Mouse (Mus musculus) midbrain, embryonic 10.5 days (tissue): ENCODE measurements around the gene Gm13762. TPM values are rescaled to one million over a fixed set of nuclear protein-coding genes. Genes with fewer than 3 reads are reported as not detected.
"Not testable (repeated sequence)": the region's sequence is repeated elsewhere in the genome, so short reads cannot be mapped to it uniquely, and the experiment has no call there.

Experiments
- DNase-seq: peaks from one replicate; pipeline ENCODE4 v3.0.0-alpha.2; 2017; ENCODE audit warnings: low spot score
- H3K27ac ChIP-seq: fragments of 300-500 bp; sonication (generic); replicated peaks from 2 replicates; pipeline ENCODE4 v1.5.1; 2016; ENCODE audit warnings: mild to moderate bottlenecking
- H3K27me3 ChIP-seq: fragments of 300-500 bp; sonication (generic); 2 replicates; pipeline ENCODE4 v1.6.1; 2016; ENCODE audit warnings: low read depth, mild to moderate bottlenecking; ENCODE audit not compliant: poor library complexity, severe bottlenecking
- H3K36me3 ChIP-seq: fragments of 300-500 bp; sonication (generic); 2 replicates; pipeline ENCODE4 v1.6.1; 2016; ENCODE audit warnings: mild to moderate bottlenecking, moderate library complexity
- H3K4me1 ChIP-seq: fragments of 300-500 bp; sonication (generic); 2 replicates; pipeline ENCODE4 v1.6.1; 2016
- H3K4me3 ChIP-seq: fragments of 300-500 bp; sonication (generic); 2 replicates; pipeline ENCODE4 v1.5.1; 2016; ENCODE audit warnings: mild to moderate bottlenecking, moderate library complexity
- H3K9me3 ChIP-seq: fragments of 300-500 bp; sonication (generic); replicated peaks from 2 replicates; pipeline ENCODE4 v1.6.1; 2016; ENCODE audit warnings: mild to moderate bottlenecking
- WGBS: fragments of 180-500 bp; shearing (Covaris S2); methylation state at CpG from one replicate; pipeline ENCODE4 v1.1.7; 2016; 5-methylcytosine and 5-hydroxymethylcytosine counted together
- polyA plus RNA-seq: library from polyadenylated mRNA; unstranded; fragments of >200 nt; fragmentation: Nextera tagmentation; extraction: Ambion mirVana; gene quantifications from 2 replicates; pipeline ENCODE4 v1.2.1, GENCODE M21; 2016

The Gm13762 gene
- polyA plus RNA-seq, result not detected in 2 replicates

DNA sequence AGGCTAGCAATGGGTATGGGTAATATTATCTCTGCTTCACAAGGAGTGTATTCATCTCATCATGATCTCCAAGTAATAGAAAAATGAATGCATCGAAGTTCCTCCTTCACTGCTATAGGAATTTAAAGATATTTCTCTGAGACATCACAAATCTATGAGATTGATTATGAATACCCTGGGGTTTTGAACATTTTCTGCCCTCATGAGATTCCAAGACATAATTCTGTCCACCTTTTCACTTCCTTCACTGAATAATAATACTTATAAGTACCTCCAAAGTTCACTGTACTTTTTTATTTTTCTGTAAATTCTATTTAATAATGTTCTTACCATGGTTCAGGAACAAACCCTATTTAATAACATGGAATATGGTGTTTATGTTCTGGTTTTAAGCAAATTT is at the start of gene Gm13762:
Gene Gm13762 (minus strand): TSS at position 101 of the 400 bp plus-strand sequence.
- Histone ChIP-seq H3K9me3 (no peaks in the 10 kb centered on the region), H3K36me3 (no peaks in the 10 kb centered on the region), H3K4me1 (no peaks in the 10 kb centered on the region), H3K27ac (no peak within 1 kb of the TSS), H3K27me3 (no peaks in the 10 kb centered on the region), H3K4me3 (no peak within 1 kb of the TSS)
- 88% methylated on average over 1 of the region's 1 CpGs for WGBS
- no peak for DNase-seq

DNA sequence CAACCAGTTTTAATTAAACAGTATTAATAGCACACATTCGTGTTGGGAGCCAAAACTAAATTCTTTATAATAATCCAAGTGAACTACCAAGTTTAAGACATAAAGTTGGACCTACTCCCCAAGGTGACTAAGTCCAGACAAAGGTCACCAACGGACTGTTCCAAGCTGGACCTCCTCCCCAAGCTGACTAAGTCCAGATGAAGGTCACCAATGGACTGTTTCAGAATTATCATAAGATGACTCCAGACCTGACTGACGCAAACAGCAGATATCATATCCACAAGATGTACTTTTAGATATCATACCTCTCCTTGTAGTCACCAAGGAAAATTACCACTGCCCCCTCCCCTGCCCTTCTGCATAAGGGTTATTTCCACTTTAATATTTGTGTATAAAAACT is 41.4 kb upstream of the Gm13762 start:
- not testable (repeated sequence) for H3K27me3 ChIP-seq, H3K4me1 ChIP-seq, H3K27ac ChIP-seq, DNase-seq, H3K36me3 ChIP-seq, H3K4me3 ChIP-seq, H3K9me3 ChIP-seq
- 71% methylated on average over 3 of the region's 3 CpGs for WGBS

- DNase-seq, result no peak
- Histone ChIP-seq H3K27ac (no peak within 1 kb of the TSS), H3K9me3 (no peaks in the 10 kb centered on the region), H3K4me1 (no peaks in the 10 kb centered on the region), H3K4me3 (no peak within 1 kb of the TSS), H3K36me3 (no peaks in the 10 kb centered on the region), H3K27me3 (no peaks in the 10 kb centered on the region)
- 82% methylated on average over 1 of the region's 1 CpGs for WGBS
These were observed 38.2 kb upstream of the Gm13762 start, which contains the start of gene Olfr1216 for GRCm38 (mm10) chr2:89018240-89018639. Gene Olfr1216 (minus strand): TSS chr2:89018340.

- WGBS, result 84% methylated on average over 2 of the region's 2 CpGs
- no peak within 1 kb of the TSS for H3K4me3 ChIP-seq
- H3K4me1 ChIP-seq, result no peaks in the 10 kb centered on the region
- no peak for DNase-seq
- no peaks in the 10 kb centered on the region for H3K27me3 ChIP-seq
- no peak within 1 kb of the TSS for H3K27ac ChIP-seq
- no peaks in the 10 kb centered on the region for H3K9me3 ChIP-seq
- no peaks in the 10 kb centered on the region for H3K36me3 ChIP-seq
These were observed 26.8 kb upstream of the Gm13762 start, which contains the start of gene Olfr1215 for GRCm38 (mm10) chr2:89006873-89007272. Gene Olfr1215 (minus strand): TSS chr2:89006973.

GRCm38 (mm10) chr2:88992553-88992952 is 12.5 kb upstream of the Gm13762 start, which contains the start of gene Olfr1214:
Gene Olfr1214 (minus strand): TSS chr2:88992653.
- no peaks in the 10 kb centered on the region for H3K36me3 ChIP-seq
- WGBS, result 89% methylated on average over 1 of the region's 1 CpGs

GRCm38 (mm10) chr2:88953669-88954068 is 26.4 kb downstream of the Gm13762 start, which contains the start of gene Olfr1212:
Gene Olfr1212 (plus strand): TSS chr2:88953969.
- Histone ChIP-seq H3K4me3 (no peak within 1 kb of the TSS), H3K9me3 (no peaks in the 10 kb centered on the region)
- no peak for DNase-seq

More at GRCm38 (mm10) chr2:88992553-88992952, 12.5 kb upstream of the Gm13762 start, which contains the start of gene Olfr1214:
- DNase-seq, result no peak
- no peak within 1 kb of the TSS for H3K27ac ChIP-seq
- no peak within 1 kb of the TSS for H3K4me3 ChIP-seq
- no peaks in the 10 kb centered on the region for H3K9me3 ChIP-seq
- H3K27me3 ChIP-seq, result no peaks in the 10 kb centered on the region
- no peaks in the 10 kb centered on the region for H3K4me1 ChIP-seq

GRCm38 (mm10) chr2:88938011-88938410 is 42.1 kb downstream of the Gm13762 start, which contains the start of gene Olfr1211:
Gene Olfr1211 (minus strand): TSS chr2:88938111.
- Histone ChIP-seq H3K4me3 (no peak within 1 kb of the TSS), H3K36me3 (no peaks in the 10 kb centered on the region), H3K4me1 (no peaks in the 10 kb centered on the region), H3K27me3 (no peaks in the 10 kb centered on the region), H3K9me3 (no peaks in the 10 kb centered on the region), H3K27ac (no peak within 1 kb of the TSS)
- WGBS, result 91% methylated on average over 1 of the region's 1 CpGs
- no peak for DNase-seq

More at GRCm38 (mm10) chr2:88953669-88954068, 26.4 kb downstream of the Gm13762 start, which contains the start of gene Olfr1212:
- Histone ChIP-seq H3K4me1 (no peaks in the 10 kb centered on the region), H3K27me3 (no peaks in the 10 kb centered on the region), H3K36me3 (no peaks in the 10 kb centered on the region), H3K27ac (no peak within 1 kb of the TSS)

Other genes with a start within 250 kb of the Gm13762 start
- not detected in 2 replicates for gene Olfr1197, start 247.9 kb downstream of the Gm13762 start, polyA plus RNA-seq
- gene Olfr1198, start 228.9 kb downstream of the Gm13762 start, polyA plus RNA-seq, result not detected in 2 replicates
- not detected in 2 replicates for gene Olfr1199, start 219.8 kb downstream of the Gm13762 start, polyA plus RNA-seq
- gene Olfr1200, start 209.8 kb downstream of the Gm13762 start, polyA plus RNA-seq, result not detected in 2 replicates
- gene Olfr1201, start 187.2 kb downstream of the Gm13762 start, polyA plus RNA-seq, result not detected in 2 replicates
- not detected in 2 replicates for gene Olfr1202, start 165.8 kb downstream of the Gm13762 start, polyA plus RNA-seq
- not detected in 2 replicates for gene Olfr1205, start 150.5 kb downstream of the Gm13762 start, polyA plus RNA-seq
- gene Olfr1204, start 131.0 kb downstream of the Gm13762 start, polyA plus RNA-seq, result not detected in 2 replicates
- not detected in 2 replicates for gene Olfr1206, start 117.0 kb downstream of the Gm13762 start, polyA plus RNA-seq
- gene Olfr1208, start 78.0 kb downstream of the Gm13762 start, polyA plus RNA-seq, result not detected in 2 replicates
- not detected in 2 replicates for gene Olfr1209, start 65.1 kb downstream of the Gm13762 start, polyA plus RNA-seq
- not detected in 2 replicates for gene Olfr1211, start 42.2 kb downstream of the Gm13762 start, polyA plus RNA-seq
- gene Olfr1212, start 26.3 kb downstream of the Gm13762 start, polyA plus RNA-seq, result not detected in 2 replicates
- not detected in 2 replicates for gene Olfr1214, start 12.4 kb upstream of the Gm13762 start, polyA plus RNA-seq
- not detected in 2 replicates for gene Olfr1215, start 26.7 kb upstream of the Gm13762 start, polyA plus RNA-seq
- not detected in 2 replicates for gene Olfr1216, start 38.1 kb upstream of the Gm13762 start, polyA plus RNA-seq
- not detected in 2 replicates for gene Olfr1217, start 51.8 kb upstream of the Gm13762 start, polyA plus RNA-seq
- not detected in 2 replicates for gene Olfr1218, start 80.9 kb upstream of the Gm13762 start, polyA plus RNA-seq
- gene Olfr1219, start 103.2 kb upstream of the Gm13762 start, polyA plus RNA-seq, result not detected in 2 replicates
- not detected in 2 replicates for gene Olfr1220, start 126.6 kb upstream of the Gm13762 start, polyA plus RNA-seq
- gene Olfr1221, start 137.0 kb upstream of the Gm13762 start, polyA plus RNA-seq, result not detected in 2 replicates
- gene Olfr1222, start 152.8 kb upstream of the Gm13762 start, polyA plus RNA-seq, result not detected in 2 replicates
- gene Olfr1223, start 171.3 kb upstream of the Gm13762 start, polyA plus RNA-seq, result not detected in 2 replicates
- gene Olfr1224-ps1, start 183.8 kb upstream of the Gm13762 start, polyA plus RNA-seq, result not detected in 2 replicates
- gene Olfr1225, start 194.4 kb upstream of the Gm13762 start, polyA plus RNA-seq, result not detected in 2 replicates
- not detected in 2 replicates for gene Olfr1226, start 219.8 kb upstream of the Gm13762 start, polyA plus RNA-seq